Mouse (Mus musculus) embryonic facial prominence, embryonic 14.5 days (tissue): ENCODE results near the gene Qtrt2. TPM values are rescaled to one million over a fixed set of nuclear protein-coding genes. Genes with fewer than 3 reads are reported as not detected.

Experiments used
- ATAC-seq: fragments of 200-750 bp; cut with Nextera tagmentation; 2 replicates; pipeline ENCODE4 v1.8.0; 2017; ENCODE audit warnings: low read depth, moderate number of reproducible peaks, moderate TSS enrichment
- DNase-seq: peaks from one replicate; pipeline ENCODE4 v3.0.0-alpha.2; 2015; ENCODE audit warnings: low spot score
- H3K27ac ChIP-seq: fragments of 300-500 bp; sonication (generic); replicated peaks from 2 replicates; pipeline ENCODE4 v1.5.1; 2014; ENCODE audit warnings: low read depth, mild to moderate bottlenecking, low read length, moderate library complexity
- H3K27me3 ChIP-seq: fragments of 300-500 bp; sonication (generic); replicated peaks from 2 replicates; pipeline ENCODE4 v1.6.1; 2014; ENCODE audit warnings: low read length; ENCODE audit not compliant: control insufficient read depth, insufficient read depth
- H3K36me3 ChIP-seq: fragments of 300-500 bp; sonication (generic); 2 replicates; pipeline ENCODE4 v1.6.1; 2014; ENCODE audit warnings: low read length, mixed read lengths; ENCODE audit not compliant: control insufficient read depth, insufficient read depth
- H3K4me1 ChIP-seq: fragments of 300-500 bp; sonication (generic); 2 replicates; pipeline ENCODE4 v1.6.1; 2014; ENCODE audit warnings: antibody characterized with exemption, low read length; ENCODE audit not compliant: control insufficient read depth, insufficient read depth
- H3K4me2 ChIP-seq: fragments of 300-500 bp; sonication (generic); 2 replicates; pipeline ENCODE4 v1.6.1; 2014; ENCODE audit warnings: low read depth, mild to moderate bottlenecking, low read length, moderate library complexity, mixed read lengths
- H3K4me3 ChIP-seq: fragments of 300-500 bp; sonication (generic); 2 replicates; pipeline ENCODE4 v1.5.1; 2014; ENCODE audit warnings: low read depth, mild to moderate bottlenecking, low read length
- H3K9ac ChIP-seq: fragments of 300-500 bp; sonication (generic); 2 replicates; pipeline ENCODE4 v1.6.1; 2014; ENCODE audit warnings: low read depth, mild to moderate bottlenecking, low read length, moderate library complexity, mixed read lengths
- H3K9me3 ChIP-seq: fragments of 300-500 bp; sonication (generic); 2 replicates; pipeline ENCODE4 v1.6.1; 2016; ENCODE audit warnings: low read length; ENCODE audit not compliant: control insufficient read depth
- WGBS: fragments of 180-500 bp; shearing (Covaris S2); extraction: QIAGEN DNeasy Blood & Tissue Kit; methylation state at CpG from one replicate; pipeline ENCODE4 v1.1.7; 2014; 5-methylcytosine and 5-hydroxymethylcytosine counted together
- polyA plus RNA-seq: library from polyadenylated mRNA; unstranded; fragments of >200 nt; fragmentation: Nextera tagmentation; extraction: Ambion mirVana; gene quantifications from 2 replicates; pipeline ENCODE4 v1.2.1, GENCODE M21; 2014

The Qtrt2 gene
- polyA plus RNA-seq, 1 experiment from 2014 or later: 28.3 TPM

GRCm38 (mm10) chr16:43831957-43832356 lies 94.7 kb downstream of the Qtrt2 start:
- no peaks in the 10 kb centered on the region for H3K4me1 ChIP-seq
- no peaks in the 10 kb centered on the region for H3K27me3 ChIP-seq
- H3K9ac ChIP-seq: no peak overlapping the region
- H3K27ac ChIP-seq: no peak overlapping the region
- H3K4me2 ChIP-seq: no peak overlapping the region
- no peak for DNase-seq
- ATAC-seq: no peak
- no peaks in the 10 kb centered on the region for H3K36me3 ChIP-seq
- WGBS: 90% methylated on average over 2 of the region's 2 CpGs
- H3K4me3 ChIP-seq: no peak overlapping the region
- no peaks in the 10 kb centered on the region for H3K9me3 ChIP-seq

- Histone ChIP-seq H3K4me2 (no peak overlapping the region), H3K4me3 (no peak overlapping the region), H3K27ac (no peak overlapping the region), H3K27me3 (no peaks in the 10 kb centered on the region), H3K36me3 (no peaks in the 10 kb centered on the region), H3K4me1 (no peaks in the 10 kb centered on the region), H3K9me3 (no peaks in the 10 kb centered on the region), H3K9ac (no peak overlapping the region)
- DNase-seq: no peak
- no peak for ATAC-seq
- 77% methylated on average over 3 of the region's 3 CpGs for WGBS
Observed at GRCm38 (mm10) chr16:43827492-43827891, 99.1 kb downstream of the Qtrt2 start.

GRCm38 (mm10) chr16:43818404-43818803 lies 108.2 kb downstream of the Qtrt2 start:
- Histone ChIP-seq H3K4me3 (no peak overlapping the region), H3K27ac (no peak overlapping the region), H3K36me3 (no peaks in the 10 kb centered on the region), H3K9ac (no peak overlapping the region), H3K4me1 (no peaks in the 10 kb centered on the region), H3K9me3 (no peaks in the 10 kb centered on the region), H3K27me3 (no peaks in the 10 kb centered on the region), H3K4me2 (no peak overlapping the region)
- ATAC-seq (no peak), DNase-seq (no peak)
- 84% methylated on average over 6 of the region's 6 CpGs for whole genome bisulfite sequencing

- no peaks in the 10 kb centered on the region for H3K36me3 ChIP-seq
- H3K4me1 ChIP-seq: no peaks in the 10 kb centered on the region
- H3K9ac ChIP-seq: no peak overlapping the region
- WGBS: 75% methylated on average over 4 of the region's 5 CpGs
- H3K27ac ChIP-seq: no peak overlapping the region
- no peaks in the 10 kb centered on the region for H3K9me3 ChIP-seq
- no peak overlapping the region for H3K4me3 ChIP-seq
- no peak for ATAC-seq
- H3K27me3 ChIP-seq: no peaks in the 10 kb centered on the region
- no peak overlapping the region for H3K4me2 ChIP-seq
- DNase-seq: no peak
Observed at GRCm38 (mm10) chr16:43816321-43816720, 110.3 kb downstream of the Qtrt2 start.

GRCm38 (mm10) chr16:43814644-43815043 lies 112.0 kb downstream of the Qtrt2 start:
- no peak overlapping the region for H3K4me3 ChIP-seq
- WGBS: 44% methylated on average over 4 of the region's 4 CpGs
- no peaks in the 10 kb centered on the region for H3K27me3 ChIP-seq
- DNase-seq: no peak
- H3K9me3 ChIP-seq: no peaks in the 10 kb centered on the region
- no peaks in the 10 kb centered on the region for H3K4me1 ChIP-seq
- H3K27ac ChIP-seq: no peak overlapping the region
- no peaks in the 10 kb centered on the region for H3K36me3 ChIP-seq
- H3K9ac ChIP-seq: no peak overlapping the region
- ATAC-seq: no peak
- H3K4me2 ChIP-seq: no peak overlapping the region

Other genes with a start within 250 kb of the Qtrt2 start
- not detected in 2 replicates for gene Drd3, start 172.8 kb downstream of the Qtrt2 start, polyA plus RNA-seq
- 10.0 and 11.9 TPM in 2 replicates for gene Ccdc191, start 37.0 kb downstream of the Qtrt2 start, polyA plus RNA-seq
- gene Zdhhc23, start 53.0 kb upstream of the Qtrt2 start, polyA plus RNA-seq: 0.71 and 1.2 TPM in 2 replicates
- gene Gramd1c, start 136.5 kb upstream of the Qtrt2 start, polyA plus RNA-seq: 7.7 and 8.2 TPM in 2 replicates
- gene Atp6v1a, start 212.9 kb upstream of the Qtrt2 start, polyA plus RNA-seq: 75.2 and 76.2 TPM in 2 replicates
- gene Naa50, start 213.0 kb upstream of the Qtrt2 start, polyA plus RNA-seq: 88.8 and 92.1 TPM in 2 replicates
- gene Usf3, start 246.4 kb upstream of the Qtrt2 start, polyA plus RNA-seq: 4.7 and 5.5 TPM in 2 replicates